Mouse (Mus musculus) stomach, postnatal 0 days (tissue): ENCODE measurements at regions not wholly inside any gene's neighbourhood (a gene's known extent, or its start where the extent isn't known, plus 50 kb on each side); places are given as distances from the start of the nearest gene placed in this dataset.

Experiments
- ATAC-seq: fragments of 200-750 bp; cut with Nextera tagmentation; 2 replicates; pipeline ENCODE4 v1.8.0; 2017; ENCODE audit not compliant: low FRiP score, low TSS enrichment
- DNase-seq: peaks from one replicate; pipeline ENCODE4 v3.0.0-alpha.2; 2016; ENCODE audit warnings: low spot score
- H3K27ac ChIP-seq: fragments of 300-500 bp; sonication (generic); replicated peaks from 2 replicates; pipeline ENCODE4 v1.5.1; 2014; ENCODE audit warnings: mild to moderate bottlenecking, control low read depth
- H3K27me3 ChIP-seq: fragments of 300-500 bp; sonication (generic); 2 replicates; pipeline ENCODE4 v1.6.1; 2014; ENCODE audit warnings: low read length; ENCODE audit not compliant: control insufficient read depth, insufficient read depth
- H3K36me3 ChIP-seq: fragments of 300-500 bp; sonication (generic); 2 replicates; pipeline ENCODE4 v1.6.1; 2014; ENCODE audit warnings: low read length, mixed read lengths; ENCODE audit not compliant: control insufficient read depth, insufficient read depth
- H3K4me1 ChIP-seq: fragments of 300-500 bp; sonication (generic); replicated peaks from 2 replicates; pipeline ENCODE4 v1.6.1; 2014; ENCODE audit warnings: antibody characterized with exemption; ENCODE audit not compliant: control insufficient read depth, insufficient read depth
- H3K4me2 ChIP-seq: fragments of 300-500 bp; sonication (generic); replicated peaks from 2 replicates; pipeline ENCODE4 v1.6.1; 2014; ENCODE audit warnings: low read depth, mild to moderate bottlenecking, control low read depth, moderate library complexity
- H3K4me3 ChIP-seq: fragments of 300-500 bp; sonication (generic); 2 replicates; pipeline ENCODE4 v1.5.1; 2014; ENCODE audit warnings: low read depth, low read length, control low read depth
- H3K9ac ChIP-seq: fragments of 300-500 bp; sonication (generic); 2 replicates; pipeline ENCODE4 v1.6.1; 2014; ENCODE audit warnings: mild to moderate bottlenecking, low read length, control low read depth, mixed read lengths
- H3K9me3 ChIP-seq: fragments of 300-500 bp; sonication (generic); 2 replicates; pipeline ENCODE4 v1.6.1; 2016; ENCODE audit warnings: low read length; ENCODE audit not compliant: control insufficient read depth
- CTCF ChIP-seq: IDR thresholded peaks from 2 replicates; pipeline ENCODE4 v1.5.1; 2016; ENCODE audit warnings: antibody characterized with exemption, low read depth, mild to moderate bottlenecking, moderate library complexity
- EP300 ChIP-seq: optimal IDR thresholded peaks from 2 replicates; pipeline ENCODE3; 2016; ENCODE audit warnings: antibody characterized with exemption
- WGBS: fragments of 180-500 bp; shearing (Covaris S2); extraction: QIAGEN DNeasy Blood & Tissue Kit; methylation state at CpG from one replicate; pipeline ENCODE4 v1.1.7; 2014; 5-methylcytosine and 5-hydroxymethylcytosine counted together

DNA sequence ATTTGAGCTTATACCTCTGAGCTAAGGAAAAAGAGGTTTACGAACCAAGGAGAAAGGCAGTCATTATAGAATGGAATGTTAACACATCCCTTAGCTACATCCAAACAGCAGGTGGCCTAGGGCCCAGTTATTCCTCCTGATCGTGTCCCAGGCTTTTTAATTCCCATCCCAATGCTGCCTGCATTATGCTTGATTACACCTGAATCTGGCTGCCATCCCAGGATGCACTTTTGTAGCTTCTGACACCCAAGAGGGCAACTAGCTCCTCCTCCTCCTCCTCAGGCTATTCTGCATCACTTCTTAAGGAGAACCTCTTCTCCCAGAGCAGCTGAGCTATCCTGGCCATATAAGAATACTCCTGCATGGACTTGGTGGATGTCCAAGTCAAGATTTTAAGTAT lies 137.9 kb upstream of the Cox10 start:
- H3K4me2 ChIP-seq = no peak overlapping the region
- H3K27me3 ChIP-seq = no peaks in the 10 kb centered on the region
- no peak overlapping the region for H3K27ac ChIP-seq
- no peak overlapping the region for H3K9ac ChIP-seq
- no peaks in the 10 kb centered on the region for H3K36me3 ChIP-seq
- TF ChIP-seq EP300 (no peak), CTCF (no peak)
- H3K9me3 ChIP-seq = 0 out of 2 replicates have a peak, but pooled peaks cover 2% of the 10 kb centered on the region
- DNase-seq (no peak), ATAC-seq (no peak)
- 52% methylated on average over 2 of the region's 2 CpGs for WGBS
- no peaks in the 10 kb centered on the region for H3K4me1 ChIP-seq
- no peak overlapping the region for H3K4me3 ChIP-seq

DNA sequence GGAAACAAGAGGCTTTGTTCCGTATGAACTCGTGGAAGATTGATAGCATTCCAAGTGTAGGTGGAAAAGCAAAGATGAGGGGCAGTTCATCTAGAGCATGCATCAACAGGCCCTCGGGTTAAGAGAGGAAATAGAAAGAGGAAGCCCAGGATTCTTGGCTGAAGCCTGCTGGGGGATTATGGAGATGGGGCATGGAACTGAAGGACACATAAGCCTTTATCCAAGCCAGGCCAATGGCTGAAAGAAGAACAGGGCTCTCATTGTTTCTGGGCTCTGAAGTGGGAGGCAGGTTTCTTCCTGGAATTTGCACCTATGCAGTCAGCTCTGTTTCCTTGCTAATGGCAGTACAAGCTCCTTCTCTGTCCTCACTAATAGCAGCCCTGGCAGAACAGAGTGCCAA lies 131.6 kb upstream of the Cox10 start:
- WGBS = 33% methylated on average over 3 of the region's 3 CpGs
- Histone ChIP-seq H3K36me3 (no peaks in the 10 kb centered on the region), H3K4me1 (no peaks in the 10 kb centered on the region), H3K4me3 (no peak overlapping the region), H3K27me3 (no peaks in the 10 kb centered on the region), H3K27ac (no peak overlapping the region), H3K4me2 (no peak overlapping the region), H3K9ac (no peak overlapping the region), H3K9me3 (0 out of 2 replicates have a peak, but pooled peaks cover 2% of the 10 kb centered on the region)
- TF ChIP-seq EP300 (no peak), CTCF (no peak)
- DNase-seq = no peak
- no peak for ATAC-seq

DNA sequence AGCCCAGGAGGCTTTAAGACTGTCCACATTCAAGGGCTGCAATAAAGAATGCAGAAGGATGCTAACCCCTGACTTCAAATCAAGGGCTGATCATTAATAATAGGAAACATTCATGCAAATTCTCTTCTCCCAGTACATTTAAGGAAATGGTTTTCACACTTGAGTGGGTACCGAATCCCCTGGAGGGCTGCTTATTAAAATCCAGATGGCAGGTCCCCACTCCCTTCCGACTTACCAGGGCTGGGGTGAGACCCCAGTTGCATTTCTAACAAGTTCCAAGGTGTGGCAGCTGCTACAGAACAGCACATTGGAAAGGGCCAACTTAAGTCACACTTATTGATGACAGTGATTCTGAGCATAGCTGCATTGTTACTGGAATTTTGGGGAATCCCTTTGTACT lies 129.0 kb upstream of the Cox10 start:
- Histone ChIP-seq H3K4me3 (no peak overlapping the region), H3K27me3 (no peaks in the 10 kb centered on the region), H3K36me3 (no peaks in the 10 kb centered on the region), H3K27ac (no peak overlapping the region), H3K9me3 (0 out of 2 replicates have a peak, but pooled peaks cover 2% of the 10 kb centered on the region), H3K4me2 (no peak overlapping the region), H3K4me1 (no peaks in the 10 kb centered on the region), H3K9ac (no peak overlapping the region)
- TF ChIP-seq EP300 = no peak
- TF ChIP-seq CTCF = no peak
- DNase-seq (no peak), ATAC-seq (no peak)
- WGBS = 84% methylated on average over 2 of the region's 2 CpGs

GRCm38 (mm10) chr11:64207358-64207864 lies 128.1 kb upstream of the Cox10 start:
- Histone ChIP-seq H3K4me3 (no peak overlapping the region), H3K27me3 (no peaks in the 10 kb centered on the region), H3K36me3 (no peaks in the 10 kb centered on the region), H3K27ac (no peak overlapping the region), H3K9me3 (no peaks in the 10 kb centered on the region), H3K9ac (no peak overlapping the region), H3K4me2 (no peak overlapping the region), H3K4me1 (no peaks in the 10 kb centered on the region)
- no peak for TF ChIP-seq EP300
- TF ChIP-seq CTCF = no peak
- ATAC-seq = no peak
- DNase-seq = no peak
- 64% methylated on average over 4 of the region's 4 CpGs for WGBS

DNA sequence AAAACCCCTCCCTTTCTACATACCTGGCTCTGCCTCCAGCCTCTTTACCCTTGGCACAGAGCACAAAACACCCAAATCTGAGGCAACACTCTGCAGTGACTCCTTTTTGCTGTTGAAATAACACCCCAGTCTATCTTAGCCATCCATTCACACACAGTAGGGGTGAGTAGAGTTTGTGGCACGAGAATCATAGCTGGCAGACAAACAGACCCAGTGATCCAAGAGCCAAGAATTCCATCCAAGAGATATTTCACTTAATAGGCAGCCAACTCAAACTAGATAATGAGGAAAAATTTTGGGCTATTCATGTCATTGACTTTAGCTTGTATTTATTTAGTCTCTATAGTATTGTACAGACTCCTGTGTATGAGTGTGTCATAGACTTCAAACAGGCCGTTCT lies 126.9 kb upstream of the Cox10 start:
- H3K27ac ChIP-seq = no peak overlapping the region
- TF ChIP-seq CTCF = no peak
- TF ChIP-seq EP300 = no peak

DNA sequence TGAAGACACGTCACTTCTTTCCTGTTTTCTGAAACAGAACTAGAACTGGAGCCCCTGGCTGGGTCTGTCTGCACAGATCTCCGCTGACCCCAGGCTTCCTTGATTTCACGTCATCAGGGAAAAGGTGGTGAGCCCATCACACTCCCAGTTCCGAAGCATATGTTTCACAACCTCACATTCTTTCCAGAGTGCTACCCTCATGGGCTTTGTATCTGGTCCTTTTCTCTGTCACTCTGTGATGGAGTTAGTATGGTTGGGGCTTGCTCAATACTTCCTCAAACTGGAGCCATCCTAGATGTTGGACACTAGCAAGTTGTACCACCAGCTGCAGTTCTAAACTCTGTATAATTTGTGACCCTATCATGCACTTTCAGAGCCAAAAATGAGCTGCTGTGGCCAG lies 125.8 kb upstream of the Cox10 start:
- WGBS = 84% methylated on average over 4 of the region's 4 CpGs

More for the DNA sequence above, 126.9 kb upstream of the Cox10 start:
- Histone ChIP-seq H3K4me3 (no peak overlapping the region), H3K4me2 (no peak overlapping the region), H3K9ac (no peak overlapping the region), H3K4me1 (no peaks in the 10 kb centered on the region), H3K9me3 (no peaks in the 10 kb centered on the region), H3K36me3 (no peaks in the 10 kb centered on the region), H3K27me3 (no peaks in the 10 kb centered on the region)
- ATAC-seq = no peak
- no peak for DNase-seq
- WGBS = 56% methylated on average over 2 of the region's 2 CpGs

More for the DNA sequence above, 125.8 kb upstream of the Cox10 start:
- DNase-seq = no peak
- no peaks in the 10 kb centered on the region for H3K36me3 ChIP-seq
- no peak overlapping the region for H3K9ac ChIP-seq
- no peak overlapping the region for H3K4me3 ChIP-seq
- H3K27ac ChIP-seq = no peak overlapping the region
- H3K9me3 ChIP-seq = no peaks in the 10 kb centered on the region
- TF ChIP-seq CTCF = no peak
- TF ChIP-seq EP300 = no peak
- no peaks in the 10 kb centered on the region for H3K27me3 ChIP-seq
- no peak for ATAC-seq
- H3K4me1 ChIP-seq = no peaks in the 10 kb centered on the region
- H3K4me2 ChIP-seq = no peak overlapping the region
